Mouse (Mus musculus): Measurements from ENCODE around the gene Palm2. TPM values are rescaled to one million over a fixed set of nuclear protein-coding genes. Genes with fewer than 3 reads are reported as not detected.
A peak's percentile ranks its signal among the peaks of the same experiment; 100 is the strongest.

The Palm2 gene
- polyA plus RNA-seq, 1 experiment from 2014 or later = 8.6 TPM

DNA sequence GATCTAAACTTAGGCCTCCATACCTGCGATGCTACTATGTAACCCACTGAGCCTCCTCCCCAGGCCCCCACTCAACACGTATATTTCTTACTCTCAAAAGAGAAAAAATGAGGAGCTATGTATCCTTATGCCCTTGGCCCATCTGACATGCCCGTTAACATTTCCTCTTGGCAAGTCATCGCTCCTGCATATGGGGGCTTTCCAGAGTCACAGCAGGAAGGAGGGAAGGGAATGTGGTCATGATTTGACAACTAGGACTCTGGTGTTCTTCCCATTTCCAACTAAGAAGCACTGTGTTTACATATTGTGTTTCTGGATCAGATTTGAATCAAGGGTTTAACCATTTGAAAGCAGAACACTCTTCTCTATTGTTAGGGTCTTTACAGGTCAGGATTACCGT lies 267.5 kb downstream of the Palm2 start:
- no peak overlapping the region for H3K9ac ChIP-seq
- H3K4me1 ChIP-seq = peaks cover 6% of the 10 kb centered on the region; the same call in 1 of the 2 replicates
- no peak overlapping the region for H3K4me3 ChIP-seq
- ATAC-seq (ENCODE audit: insufficient number of reproducible peaks, low FRiP score, low TSS enrichment, low read depth) = no peak
- WGBS = 79% methylated on average over 5 of the region's 5 CpGs
- no peaks in the 10 kb centered on the region for H3K9me3 ChIP-seq
- no peak overlapping the region for H3K4me2 ChIP-seq
- no peaks in the 10 kb centered on the region for H3K36me3 ChIP-seq
- no peak overlapping the region for H3K27ac ChIP-seq
- no peaks in the 10 kb centered on the region for H3K27me3 ChIP-seq

- no peaks in the 10 kb centered on the region for H3K27me3 ChIP-seq
- no peaks in the 10 kb centered on the region for H3K36me3 ChIP-seq
- ATAC-seq (ENCODE audit: insufficient number of reproducible peaks, low FRiP score, low TSS enrichment, low read depth) = no peak
- no peak overlapping the region for H3K4me3 ChIP-seq
- no peak overlapping the region for H3K4me2 ChIP-seq
- H3K9me3 ChIP-seq = no peaks in the 10 kb centered on the region
- 60% methylated on average over 11 of the region's 11 CpGs for WGBS
- no peak overlapping the region for H3K27ac ChIP-seq
- peaks cover 6% of the 10 kb centered on the region; the same call in 1 of the 2 replicates for H3K4me1 ChIP-seq
- H3K9ac ChIP-seq = no peak overlapping the region
Measured at GRCm38 (mm10) chr4:57703574-57704470, 269.8 kb downstream of the Palm2 start.

DNA sequence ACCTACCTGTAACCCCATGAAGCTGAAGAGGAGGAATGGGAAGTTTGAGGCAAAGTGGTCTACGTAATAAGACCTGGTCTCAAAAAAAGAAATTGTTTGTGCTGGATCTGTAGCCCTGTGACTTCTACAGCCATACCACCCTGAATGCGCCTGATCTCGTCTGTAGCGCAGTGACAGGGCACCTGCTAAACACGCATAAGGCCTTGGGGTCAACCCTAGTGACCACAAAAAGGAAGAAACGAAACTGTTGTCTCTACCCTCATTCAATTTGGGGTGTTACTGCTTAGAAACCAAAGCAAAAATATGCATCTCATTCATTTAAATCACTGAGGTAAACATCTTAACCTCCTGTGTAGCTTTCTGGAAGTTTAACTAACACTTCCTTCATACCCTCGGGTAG lies 270.5 kb downstream of the Palm2 start:
- H3K4me3 ChIP-seq = no peak overlapping the region
- no peak for ATAC-seq (ENCODE audit: insufficient number of reproducible peaks, low FRiP score, low TSS enrichment, low read depth)
- H3K27me3 ChIP-seq = no peaks in the 10 kb centered on the region
- H3K36me3 ChIP-seq = peaks cover 4% of the 10 kb centered on the region
- 93% methylated on average over 7 of the region's 7 CpGs for WGBS
- H3K9ac ChIP-seq = no peak overlapping the region
- H3K9me3 ChIP-seq = no peaks in the 10 kb centered on the region
- H3K27ac ChIP-seq = no peak overlapping the region
- no peak overlapping the region for H3K4me2 ChIP-seq
- H3K4me1 ChIP-seq = peaks cover 6% of the 10 kb centered on the region; the same call in 1 of the 2 replicates

- Histone ChIP-seq H3K27me3 (no peaks in the 10 kb centered on the region), H3K9me3 (no peaks in the 10 kb centered on the region), H3K27ac (no peak overlapping the region), H3K4me1 (peaks cover 15% of the 10 kb centered on the region), H3K4me3 (no peak overlapping the region), H3K9ac (no peak overlapping the region), H3K36me3 (0 out of 2 replicates have a peak, but pooled peaks cover 2% of the 10 kb centered on the region), H3K4me2 (no peak overlapping the region)
- ATAC-seq (ENCODE audit: insufficient number of reproducible peaks, low FRiP score, low TSS enrichment, low read depth) = no peak
Measured at GRCm38 (mm10) chr4:57715849-57716248, 281.8 kb downstream of the Palm2 start.

- Histone ChIP-seq H3K4me1 (peaks cover 18% of the 10 kb centered on the region), H3K27ac (no peak overlapping the region), H3K9me3 (no peaks in the 10 kb centered on the region), H3K9ac (no peak overlapping the region), H3K4me3 (no peak overlapping the region), H3K27me3 (no peaks in the 10 kb centered on the region), H3K4me2 (no peak overlapping the region), H3K36me3 (no peaks in the 10 kb centered on the region)
- ATAC-seq (ENCODE audit: insufficient number of reproducible peaks, low FRiP score, low TSS enrichment, low read depth) = no peak
- 27% methylated on average over 4 of the region's 4 CpGs for WGBS
Measured at GRCm38 (mm10) chr4:57716735-57717134, 282.7 kb downstream of the Palm2 start.

GRCm38 (mm10) chr4:57717354-57717753 lies 283.3 kb downstream of the Palm2 start, which contains the start of gene Akap2:
Gene Akap2 (plus strand): TSS chr4:57717657.
- 87% methylated on average over 9 of the region's 9 CpGs for WGBS
- Histone ChIP-seq H3K4me1 (peaks cover 18% of the 10 kb centered on the region), H3K9me3 (no peaks in the 10 kb centered on the region), H3K9ac (no peak within 1 kb of the TSS), H3K27me3 (no peaks in the 10 kb centered on the region), H3K4me2 (no peak within 1 kb of the TSS), H3K4me3 (no peak within 1 kb of the TSS), H3K27ac (no peak within 1 kb of the TSS), H3K36me3 (no peaks in the 10 kb centered on the region)
- ATAC-seq (ENCODE audit: insufficient number of reproducible peaks, low FRiP score, low TSS enrichment, low read depth) = no peak

GRCm38 (mm10) chr4:57719370-57719769 lies 285.3 kb downstream of the Palm2 start:
- Histone ChIP-seq H3K4me1 (peaks cover 14% of the 10 kb centered on the region), H3K4me3 (no peak overlapping the region), H3K27ac (no peak overlapping the region), H3K4me2 (no peak overlapping the region), H3K9ac (no peak overlapping the region), H3K27me3 (no peaks in the 10 kb centered on the region), H3K9me3 (no peaks in the 10 kb centered on the region), H3K36me3 (no peaks in the 10 kb centered on the region)
- ATAC-seq (ENCODE audit: insufficient number of reproducible peaks, low FRiP score, low TSS enrichment, low read depth) = no peak
- WGBS = 87% methylated on average over 1 of the region's 1 CpGs

GRCm38 (mm10) chr4:57720869-57721361 lies 286.9 kb downstream of the Palm2 start:
- Histone ChIP-seq H3K4me2 (no peak overlapping the region), H3K4me1 (peaks cover 10% of the 10 kb centered on the region), H3K36me3 (no peaks in the 10 kb centered on the region), H3K27ac (0 out of 2 replicates have a peak overlapping the region, but pooled peaks have one; percentile 43), H3K9me3 (no peaks in the 10 kb centered on the region), H3K4me3 (no peak overlapping the region), H3K9ac (no peak overlapping the region), H3K27me3 (no peaks in the 10 kb centered on the region)
- 18% methylated on average over 7 of the region's 7 CpGs for WGBS
- no peak for ATAC-seq (ENCODE audit: insufficient number of reproducible peaks, low FRiP score, low TSS enrichment, low read depth)

GRCm38 (mm10) chr4:57722296-57722695 lies 288.2 kb downstream of the Palm2 start:
- WGBS = 75% methylated on average over 4 of the region's 4 CpGs
- no peak for ATAC-seq (ENCODE audit: insufficient number of reproducible peaks, low FRiP score, low TSS enrichment, low read depth)

DNA sequence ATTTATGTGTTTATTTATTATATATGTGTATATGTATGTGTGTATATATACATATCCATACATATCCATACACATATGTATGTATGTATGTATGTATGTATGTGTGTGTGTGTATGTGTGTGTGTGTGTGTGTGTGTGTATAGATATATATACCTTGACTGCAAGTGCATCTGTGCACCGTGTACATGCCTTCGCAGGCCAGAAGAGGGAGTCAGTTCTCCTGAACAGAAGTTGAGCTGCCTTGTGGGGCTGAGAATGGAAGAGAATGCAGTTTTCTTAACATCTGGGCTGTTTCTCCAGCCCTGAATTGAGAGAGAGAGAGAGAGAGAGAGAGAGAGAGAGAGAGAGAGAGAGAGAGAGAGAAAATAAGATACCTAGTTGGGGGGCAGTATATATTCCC lies 289.6 kb downstream of the Palm2 start:
- ATAC-seq (ENCODE audit: insufficient number of reproducible peaks, low FRiP score, low TSS enrichment, low read depth) = no peak
- H3K4me1 ChIP-seq = peaks cover 7% of the 10 kb centered on the region
- H3K27me3 ChIP-seq = no peaks in the 10 kb centered on the region
- no peaks in the 10 kb centered on the region for H3K9me3 ChIP-seq
- no peak overlapping the region for H3K4me3 ChIP-seq
- H3K4me2 ChIP-seq = no peak overlapping the region
- WGBS = 68% methylated on average over 2 of the region's 2 CpGs
- H3K9ac ChIP-seq = no peak overlapping the region
- no peak overlapping the region for H3K27ac ChIP-seq
- H3K36me3 ChIP-seq = no peaks in the 10 kb centered on the region

More at GRCm38 (mm10) chr4:57722296-57722695, 288.2 kb downstream of the Palm2 start:
- H3K9ac ChIP-seq = no peak overlapping the region
- no peaks in the 10 kb centered on the region for H3K27me3 ChIP-seq
- no peak overlapping the region for H3K4me2 ChIP-seq
- H3K36me3 ChIP-seq = no peaks in the 10 kb centered on the region
- H3K27ac ChIP-seq = no peak overlapping the region
- H3K4me1 ChIP-seq = peaks cover 7% of the 10 kb centered on the region
- H3K4me3 ChIP-seq = no peak overlapping the region
- H3K9me3 ChIP-seq = no peaks in the 10 kb centered on the region

- H3K36me3 ChIP-seq = no peaks in the 10 kb centered on the region
- 86% methylated on average over 1 of the region's 1 CpGs for WGBS
- H3K27ac ChIP-seq = no peak overlapping the region
- no peak overlapping the region for H3K9ac ChIP-seq
- no peak overlapping the region for H3K4me2 ChIP-seq
- no peak for ATAC-seq (ENCODE audit: insufficient number of reproducible peaks, low FRiP score, low TSS enrichment, low read depth)
- H3K27me3 ChIP-seq = no peaks in the 10 kb centered on the region
- H3K4me3 ChIP-seq = no peak overlapping the region
- no peaks in the 10 kb centered on the region for H3K9me3 ChIP-seq
- H3K4me1 ChIP-seq = peaks cover 6% of the 10 kb centered on the region
Measured at GRCm38 (mm10) chr4:57725569-57725968, 291.5 kb downstream of the Palm2 start.

DNA sequence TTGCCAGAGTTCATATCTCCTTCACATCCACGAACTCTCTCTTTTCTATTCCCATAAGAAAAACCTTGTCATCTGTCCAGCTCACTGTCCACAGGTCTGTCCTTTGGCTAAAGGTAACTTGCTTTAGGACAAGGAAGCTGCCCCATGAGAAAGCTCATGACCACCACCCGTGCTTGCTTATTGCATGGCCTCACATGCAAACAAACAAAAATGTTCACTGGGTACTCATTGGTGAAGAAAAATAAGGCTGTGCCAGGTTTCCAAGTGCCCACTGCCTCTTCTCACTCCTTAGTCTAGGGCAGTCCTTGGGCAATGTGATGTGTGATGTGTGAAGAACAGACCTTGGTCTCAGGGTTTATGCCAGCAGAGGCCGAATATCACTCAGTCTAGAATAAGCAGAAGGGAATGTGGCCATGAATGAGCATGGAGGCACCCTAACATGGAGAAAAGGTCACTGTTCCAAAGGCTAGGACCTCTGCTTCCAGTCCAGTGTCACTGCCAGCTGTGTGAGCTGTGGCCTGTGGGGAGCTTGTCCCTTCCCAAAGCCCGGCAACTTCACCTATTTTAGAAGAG lies 294.6 kb downstream of the Palm2 start:
- no peaks in the 10 kb centered on the region for H3K36me3 ChIP-seq
- H3K27ac ChIP-seq = no peak overlapping the region
- no peak overlapping the region for H3K4me2 ChIP-seq
- H3K4me1 ChIP-seq = no peaks in the 10 kb centered on the region
- no peak overlapping the region for H3K4me3 ChIP-seq
- ATAC-seq (ENCODE audit: insufficient number of reproducible peaks, low FRiP score, low TSS enrichment, low read depth) = no peak
- no peaks in the 10 kb centered on the region for H3K9me3 ChIP-seq
- no peaks in the 10 kb centered on the region for H3K27me3 ChIP-seq
- no peak overlapping the region for H3K9ac ChIP-seq
- WGBS = 83% methylated on average over 4 of the region's 4 CpGs

Data from limb, embryonic 15.5 days (tissue).